Mouse (Mus musculus) adrenal gland, adult (tissue): Measurements from ENCODE around the gene Lamc1.

Experiments used
- DNase-seq, 2 experiments: peaks; one replicate each; pipeline ENCODE4 v3.0.0; 2022 to 2023; ENCODE audit warnings: low spot score in 1 of 2; ENCODE audit not compliant: inconsistent age in 2 of 2

Lamc1 gene

GRCm38 (mm10) chr1:153267730-153268129, 64.9 kb downstream of the Lamc1 start:
- DNase-seq: no peak

DNA sequence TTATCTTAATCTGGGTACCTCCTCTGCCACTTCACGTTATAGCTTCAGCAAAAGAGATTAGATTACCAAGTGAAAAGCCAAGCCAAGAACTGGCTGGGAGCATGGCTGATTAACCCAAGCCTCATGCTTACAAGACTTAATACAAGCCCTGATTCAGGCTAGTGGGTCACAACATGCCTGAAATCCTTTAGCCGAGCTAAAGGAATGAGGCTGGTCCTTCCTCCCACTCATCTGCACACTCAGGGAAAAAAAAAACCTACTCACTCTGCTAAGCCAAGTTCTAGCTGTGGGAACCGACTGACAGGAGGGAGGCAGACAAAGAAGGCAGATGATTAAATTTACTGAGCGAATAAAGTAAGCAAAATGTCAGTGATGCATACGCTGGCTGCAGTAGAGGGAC, 65.7 kb downstream of the Lamc1 start:
- DNase-seq: peak in 1 of 2 experiments; percentile 50

DNA sequence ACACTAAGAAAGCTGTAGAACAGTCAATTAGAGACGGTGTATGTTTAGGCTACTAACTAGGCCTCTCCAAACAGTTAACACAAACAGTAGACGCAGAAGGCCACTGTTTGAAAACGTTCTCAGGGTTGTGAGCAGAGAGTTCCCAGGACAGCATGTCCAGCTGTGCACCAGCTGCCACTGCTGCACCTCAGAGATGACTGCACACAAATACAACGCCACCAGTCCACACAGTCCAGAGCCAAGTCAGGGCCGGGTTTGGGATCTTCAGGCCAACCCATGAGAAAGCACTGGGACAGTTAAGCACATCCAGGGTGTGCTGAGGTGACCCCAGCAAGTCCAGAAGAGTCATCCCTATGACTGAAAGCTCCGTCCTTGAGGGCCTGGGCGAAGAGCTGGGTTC, 67.0 kb downstream of the Lamc1 start:
- peak; percentile 27 to 59 for DNase-seq

DNA sequence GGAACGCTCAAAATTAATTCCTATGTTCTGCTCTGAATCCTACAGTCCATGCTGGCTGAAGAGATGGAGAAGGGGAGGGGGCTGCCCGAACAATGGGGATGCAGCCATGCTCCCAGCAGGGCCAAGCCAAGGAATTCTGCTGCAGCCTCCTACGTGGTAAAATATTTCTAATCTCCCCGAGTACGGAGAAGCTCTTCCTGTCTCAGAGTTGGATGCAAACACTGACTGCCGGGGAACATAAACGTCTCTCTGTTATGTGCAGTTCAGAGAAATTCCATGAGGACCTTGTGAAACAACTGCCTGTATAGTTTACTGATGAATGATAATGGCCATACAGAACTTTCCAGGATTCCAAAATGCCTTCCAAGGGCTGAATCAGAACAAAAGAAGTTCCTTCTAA, 67.5 kb downstream of the Lamc1 start:
- no peak for DNase-seq

DNA sequence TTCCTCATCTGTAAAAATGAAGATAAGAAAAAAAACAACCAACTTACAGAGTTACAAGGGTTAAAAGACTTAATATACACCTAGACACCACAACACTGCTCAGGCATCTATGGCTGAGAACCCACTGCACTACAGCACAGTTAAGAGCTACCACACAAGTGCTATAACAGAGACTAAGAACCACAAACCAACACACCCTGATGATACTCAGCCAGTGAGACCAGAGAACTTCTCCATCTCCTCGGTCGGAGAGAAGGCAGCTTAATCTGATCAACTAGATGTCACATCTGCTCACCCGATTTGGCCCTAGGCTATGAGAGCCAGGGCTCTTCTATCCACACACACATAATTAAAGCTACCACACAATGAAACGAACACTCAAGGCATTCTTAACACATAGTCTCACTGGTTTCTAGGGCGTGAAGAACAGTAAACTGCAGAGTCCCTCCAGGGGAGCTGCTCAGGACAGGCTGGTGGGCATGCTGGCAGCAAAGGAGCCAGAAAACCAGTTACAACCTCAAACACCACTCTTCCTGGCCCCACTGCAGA, 72.8 kb downstream of the Lamc1 start:
- no peak for DNase-seq

GRCm38 (mm10) chr1:153252540-153253210, 79.9 kb downstream of the Lamc1 start:
- no peak for DNase-seq

DNA sequence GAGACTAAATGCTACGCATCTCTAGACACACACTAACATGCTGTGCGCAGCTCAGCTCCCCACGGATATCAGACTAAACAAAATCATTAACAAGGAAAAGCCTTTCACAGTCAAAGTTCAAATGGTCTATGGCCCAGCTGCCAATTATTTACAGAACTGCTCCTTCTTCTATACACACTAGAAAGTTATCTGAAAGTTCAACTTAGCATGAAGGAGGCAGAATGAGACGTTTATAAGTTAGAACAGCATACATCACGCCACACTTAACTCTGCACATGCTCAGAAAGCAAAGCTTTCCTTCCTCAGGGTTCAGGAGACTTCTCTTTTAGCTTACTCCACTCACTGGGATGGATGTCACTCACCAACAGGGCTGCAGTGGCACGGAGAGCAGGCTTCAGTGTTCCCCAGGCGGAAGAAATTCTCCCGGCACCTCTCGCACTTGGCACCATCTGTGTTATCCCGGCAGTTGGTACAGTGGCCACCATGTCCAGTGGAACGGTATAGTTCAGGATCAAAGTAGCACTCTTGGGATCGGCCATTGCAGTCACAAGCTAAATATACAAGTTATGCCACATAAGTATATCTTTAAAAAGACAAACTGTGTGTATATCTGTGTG, 80.9 kb downstream of the Lamc1 start:
- no peak for DNase-seq

GRCm38 (mm10) chr1:153241346-153241745, 91.2 kb downstream of the Lamc1 start:
- DNase-seq: no peak

DNA sequence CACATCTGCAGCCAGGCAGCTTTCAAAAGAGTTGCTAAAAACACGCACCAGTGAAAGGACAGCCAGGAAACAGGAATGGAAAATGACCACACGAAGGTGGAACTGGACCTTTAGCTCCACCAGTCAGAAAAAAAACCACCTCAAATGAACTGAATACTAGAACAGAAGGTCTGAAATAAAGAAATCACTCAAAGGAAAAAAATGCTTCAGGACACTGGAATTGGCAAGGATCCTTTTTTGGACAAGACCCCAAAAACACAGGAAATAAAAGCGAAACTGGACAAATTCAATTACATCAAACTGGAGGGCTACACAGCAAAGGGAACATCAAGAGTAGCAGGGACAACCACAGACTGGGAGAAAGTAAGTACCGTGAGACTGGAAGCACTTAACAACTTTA, 97.0 kb downstream of the Lamc1 start:
- peak in 1 of 2 experiments; percentile 39 for DNase-seq

DNA sequence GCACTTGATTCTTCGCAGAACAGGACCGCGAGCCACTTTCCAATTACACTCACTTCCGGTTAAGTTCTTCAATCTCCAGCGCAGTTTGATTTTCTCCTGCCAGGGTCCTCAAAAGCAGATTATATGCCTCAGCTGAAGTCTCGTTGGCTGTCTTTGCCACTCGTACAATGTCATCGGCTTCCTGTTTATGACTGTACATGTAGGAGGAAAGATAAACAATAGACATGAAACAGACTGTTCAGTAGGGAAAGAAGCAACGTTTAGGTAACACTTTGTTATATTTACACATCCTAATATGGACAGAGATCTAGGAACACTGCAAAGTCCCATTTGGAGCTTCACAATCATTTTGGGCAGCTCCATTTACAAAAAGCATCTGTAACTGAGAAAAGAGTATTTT, 100.9 kb downstream of the Lamc1 start:
- no peak for DNase-seq

- DNase-seq: no peak
Observed at GRCm38 (mm10) chr1:153227916-153228315, 104.7 kb downstream of the Lamc1 start.

GRCm38 (mm10) chr1:153227096-153227495, 105.5 kb downstream of the Lamc1 start:
- no peak for DNase-seq

- no peak for DNase-seq
Observed at GRCm38 (mm10) chr1:153225786-153226725, 106.5 kb downstream of the Lamc1 start.

DNA sequence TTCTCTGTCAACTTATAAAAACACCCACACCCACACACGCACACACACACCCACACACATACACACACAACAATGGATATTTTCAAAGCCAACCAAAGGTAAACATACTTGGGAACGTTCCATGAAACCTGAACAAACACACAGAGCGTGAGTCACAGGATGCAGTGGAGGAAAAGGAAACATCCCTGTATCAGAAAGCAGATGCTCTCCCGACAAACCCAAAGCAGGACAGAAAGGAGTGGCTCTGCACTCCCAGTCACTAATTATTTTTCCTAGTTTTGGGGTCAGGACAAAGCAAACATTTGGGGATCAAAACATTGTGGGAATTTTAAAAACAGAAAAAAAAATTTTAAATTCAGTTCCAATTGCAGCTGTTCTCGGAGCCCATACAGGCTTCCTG, 108.3 kb downstream of the Lamc1 start:
- DNase-seq: no peak

DNA sequence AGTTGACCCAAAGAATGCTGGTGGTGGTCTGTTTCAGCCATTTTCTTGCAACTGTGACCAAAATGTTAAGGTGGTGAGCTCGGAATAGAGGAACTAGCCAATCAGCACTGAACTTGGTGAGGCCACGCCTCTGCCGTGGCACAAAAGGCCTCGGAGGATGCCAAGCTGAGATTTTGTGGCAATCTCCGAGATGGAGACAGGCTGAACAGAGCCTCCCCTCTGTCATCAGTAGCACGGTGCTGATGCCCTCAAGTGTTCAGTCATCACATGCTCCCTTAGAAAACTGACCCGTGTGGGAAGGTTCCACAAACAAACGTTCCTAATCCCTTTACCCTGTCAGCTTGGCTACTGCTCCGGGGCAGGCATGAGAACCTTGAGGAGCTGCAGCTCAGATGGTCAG, 113.2 kb downstream of the Lamc1 start:
- no peak for DNase-seq

DNA sequence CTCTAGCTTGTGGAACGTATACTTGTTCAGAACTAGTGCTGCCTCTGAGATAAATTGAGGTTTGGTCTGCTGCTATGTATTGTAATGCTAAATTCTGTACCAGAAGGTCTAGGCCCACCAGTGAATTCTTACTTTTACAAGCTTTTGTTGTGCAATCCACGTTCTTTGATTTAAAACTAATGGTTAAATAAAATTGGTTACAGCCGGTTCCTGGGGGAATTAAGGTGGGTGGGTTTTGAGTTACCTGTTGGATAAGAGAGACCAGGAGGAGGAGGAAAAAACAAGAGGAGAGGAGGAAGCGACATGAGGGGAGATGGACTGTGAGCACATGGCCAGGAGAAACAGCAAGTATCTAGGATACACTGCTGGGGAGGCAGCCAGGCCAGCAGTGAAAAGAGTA, 116.1 kb downstream of the Lamc1 start:
- DNase-seq: no peak

DNA sequence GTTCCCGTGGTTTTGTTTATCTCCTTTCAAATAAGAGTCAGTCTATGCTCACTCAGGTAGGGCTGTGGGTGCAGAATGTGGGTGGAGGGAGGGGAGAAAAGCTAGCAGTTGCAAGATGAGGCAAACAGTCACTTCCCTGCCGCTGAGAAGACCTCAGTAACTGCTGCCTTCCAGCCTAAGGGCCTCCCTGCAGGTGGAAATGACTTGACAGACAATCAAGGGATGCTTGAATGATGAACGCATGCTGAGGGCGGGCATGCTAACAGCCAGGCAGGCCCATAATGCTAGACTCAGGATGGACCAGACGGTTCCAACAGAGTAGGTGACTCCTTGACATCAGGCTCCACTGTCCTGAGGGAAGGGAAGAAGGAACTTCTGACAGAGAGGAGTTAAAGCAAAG, 116.9 kb downstream of the Lamc1 start:
- DNase-seq: no peak

- DNase-seq: no peak
Observed at GRCm38 (mm10) chr1:153210992-153211391, 121.6 kb downstream of the Lamc1 start.

- DNase-seq: no peak
Observed at GRCm38 (mm10) chr1:153210198-153210597, 122.4 kb downstream of the Lamc1 start.

- DNase-seq: no peak
Observed at GRCm38 (mm10) chr1:153202195-153202594, 130.4 kb downstream of the Lamc1 start.

DNA sequence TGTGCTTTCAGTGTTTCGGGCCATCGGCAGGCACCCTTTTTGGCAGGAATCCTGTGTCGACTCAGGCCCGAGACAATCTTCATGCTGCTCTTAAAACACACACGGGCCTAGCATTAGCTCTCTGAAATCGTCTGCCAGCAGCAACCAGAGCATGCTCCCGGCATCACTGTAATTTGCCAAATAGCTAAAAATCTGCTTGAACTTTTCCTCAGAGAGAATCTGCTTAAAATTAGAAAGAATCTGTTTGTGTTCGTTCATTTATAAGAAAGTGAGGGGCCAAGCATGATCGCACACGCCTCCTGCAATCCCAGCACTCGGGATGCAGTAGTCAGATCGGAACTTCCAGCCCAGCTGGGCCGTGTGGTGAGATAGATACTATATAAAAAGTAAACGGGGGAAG, 131.1 kb downstream of the Lamc1 start:
- no peak for DNase-seq
